Mouse (Mus musculus): ENCODE data around the gene Bmpr1b.

Gene Bmpr1b

DNA sequence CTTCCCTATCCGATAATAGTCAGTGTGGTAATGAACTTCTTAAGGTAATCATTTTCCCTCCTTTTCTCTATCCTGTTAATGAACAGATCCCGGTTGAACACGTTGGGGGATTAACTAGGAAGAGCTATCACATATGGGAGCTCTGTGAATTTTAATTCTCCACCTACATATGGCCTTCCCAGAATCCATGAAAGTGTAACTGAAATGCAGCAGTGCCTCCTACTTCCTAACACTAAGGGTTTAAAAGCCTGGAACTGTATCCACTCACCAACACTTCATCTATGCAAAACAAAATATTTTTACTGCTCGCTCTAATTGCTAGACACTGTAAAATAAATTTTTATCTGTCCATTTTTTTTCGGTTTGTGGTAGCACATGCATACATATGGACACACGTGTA lies 63.0 kb downstream of the Bmpr1b start:
- DNase-seq = no peak

DNA sequence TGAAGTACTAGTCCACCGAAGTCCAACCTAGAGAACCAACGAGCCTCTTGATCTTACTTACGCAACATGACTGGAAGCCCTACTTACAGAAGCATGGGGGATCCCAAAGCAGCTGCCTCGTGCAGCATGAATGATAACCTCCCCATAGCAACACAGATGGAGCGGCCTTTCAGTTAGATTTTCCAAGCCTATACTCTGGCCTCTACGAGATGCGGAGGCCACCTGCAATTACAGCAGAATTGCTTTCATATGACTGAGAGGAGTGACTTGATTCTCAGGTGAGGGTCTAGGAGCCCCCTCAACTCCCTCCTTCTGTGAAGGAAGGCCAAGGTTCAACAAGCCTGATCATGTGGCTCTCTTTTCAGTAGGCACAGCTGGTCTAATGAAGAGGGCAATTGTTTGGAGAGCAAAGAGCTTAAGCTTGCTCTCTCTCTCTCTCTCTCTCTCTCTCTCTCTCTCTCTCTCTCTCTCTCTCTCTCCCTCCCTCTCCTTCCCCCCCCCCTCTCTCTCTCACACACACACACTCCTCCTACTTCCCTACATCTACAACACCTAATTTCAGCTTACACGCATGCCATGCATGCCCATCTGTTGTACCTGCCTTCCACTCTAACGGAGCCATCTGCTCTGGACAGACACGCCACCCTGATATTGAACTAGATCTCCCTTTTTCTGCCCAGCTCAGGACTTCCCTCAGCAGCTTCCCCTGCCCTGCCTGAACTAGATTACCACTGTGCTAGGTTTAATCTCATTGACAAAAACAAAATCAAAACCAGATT lies 65.0 kb downstream of the Bmpr1b start:
- DNase-seq = no peak

DNA sequence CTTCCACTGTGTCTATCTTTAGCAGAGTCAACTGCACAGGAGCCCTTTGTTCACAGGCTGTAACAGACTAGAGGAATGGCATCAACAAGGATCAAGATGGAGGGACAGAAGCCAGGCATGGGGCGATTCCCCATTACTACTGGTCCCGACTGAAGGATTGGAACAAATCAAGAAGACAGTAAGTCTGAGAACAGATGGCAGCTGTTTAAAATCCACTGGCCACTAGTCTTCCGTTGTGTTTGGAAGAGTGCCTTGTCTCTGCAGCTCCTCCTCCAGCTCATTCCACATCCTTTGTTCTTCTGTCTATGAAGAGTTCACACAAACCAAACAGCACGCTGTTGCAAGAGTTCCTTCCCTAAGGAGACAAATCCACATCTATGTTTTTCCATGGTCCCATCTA lies 65.6 kb downstream of the Bmpr1b start:
- no peak for DNase-seq

DNA sequence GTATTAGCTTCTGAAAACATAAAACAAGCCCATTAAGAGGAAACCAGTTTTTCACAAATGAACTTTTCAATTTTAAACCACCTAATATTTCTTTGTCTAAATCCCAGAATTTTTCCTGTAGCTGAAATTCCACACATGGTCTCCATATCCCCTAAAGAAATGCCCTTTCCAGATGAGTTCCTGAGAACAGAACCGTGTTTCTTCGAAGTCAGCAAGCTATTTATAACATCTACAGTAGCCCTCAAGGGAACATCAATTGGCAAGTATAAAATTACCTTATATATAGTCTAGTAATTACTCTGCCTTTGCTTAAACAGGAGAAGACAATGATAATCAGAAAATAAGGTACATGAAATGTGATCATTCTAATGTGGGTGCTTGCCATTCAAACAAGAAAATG lies 70.1 kb downstream of the Bmpr1b start:
- no peak for DNase-seq

DNA sequence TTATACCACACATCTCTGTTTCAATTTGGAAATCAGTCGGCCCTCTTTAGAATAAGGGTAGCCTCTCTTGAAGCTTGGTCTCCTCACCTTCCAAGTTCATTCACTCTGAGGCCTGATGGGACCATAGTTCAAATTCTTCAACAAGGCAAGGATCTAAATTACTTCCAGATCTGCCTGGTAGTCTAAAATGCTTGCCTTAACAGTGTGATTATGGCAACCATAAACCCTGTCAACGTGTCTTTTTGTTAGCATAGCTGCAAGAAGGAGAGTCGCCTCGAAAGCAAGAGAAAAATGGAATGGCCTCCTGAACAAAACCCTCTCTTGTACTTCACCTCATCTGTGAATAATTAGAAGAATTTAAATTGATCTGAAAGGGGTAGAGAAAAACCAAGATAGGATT lies 75.2 kb downstream of the Bmpr1b start:
- no peak for DNase-seq

DNA sequence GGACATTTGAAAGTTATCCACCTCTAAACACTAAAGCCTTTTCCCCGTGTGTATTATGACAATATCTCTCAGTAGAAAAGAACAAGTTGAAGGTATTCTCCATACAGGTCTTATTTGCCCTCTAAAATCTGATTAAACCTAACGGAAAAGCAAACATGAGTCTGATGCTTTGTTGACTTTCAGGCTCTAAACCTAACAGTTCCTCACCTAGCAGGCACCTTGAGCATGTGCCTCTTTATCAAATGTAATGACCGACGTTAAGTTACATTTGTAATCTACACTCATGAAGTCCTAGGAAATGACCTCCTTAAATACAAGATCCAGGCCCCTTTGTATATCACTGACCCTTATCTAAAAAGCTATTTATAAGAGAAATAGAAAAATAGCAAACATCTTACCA lies 79.5 kb downstream of the Bmpr1b start:
- no peak for DNase-seq

DNA sequence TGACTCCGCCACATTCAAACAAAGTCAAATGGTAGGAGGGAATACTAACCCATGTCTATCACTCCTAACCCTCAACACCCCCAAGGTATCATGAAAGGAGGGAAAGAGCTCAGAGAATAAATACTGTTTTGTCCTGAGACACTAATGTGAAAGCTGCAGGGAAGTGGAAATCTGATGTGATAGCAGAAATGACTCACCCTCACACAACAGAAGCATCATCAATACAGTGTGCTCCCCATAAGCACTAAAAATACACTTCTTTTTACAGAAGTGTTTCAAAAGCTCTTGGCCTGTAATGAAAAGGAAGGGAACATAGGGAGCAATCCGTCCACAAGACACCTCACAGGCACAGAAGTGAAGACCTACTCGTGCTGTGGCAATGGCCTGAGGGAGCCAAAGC lies 83.3 kb downstream of the Bmpr1b start:
- no peak for DNase-seq

DNA sequence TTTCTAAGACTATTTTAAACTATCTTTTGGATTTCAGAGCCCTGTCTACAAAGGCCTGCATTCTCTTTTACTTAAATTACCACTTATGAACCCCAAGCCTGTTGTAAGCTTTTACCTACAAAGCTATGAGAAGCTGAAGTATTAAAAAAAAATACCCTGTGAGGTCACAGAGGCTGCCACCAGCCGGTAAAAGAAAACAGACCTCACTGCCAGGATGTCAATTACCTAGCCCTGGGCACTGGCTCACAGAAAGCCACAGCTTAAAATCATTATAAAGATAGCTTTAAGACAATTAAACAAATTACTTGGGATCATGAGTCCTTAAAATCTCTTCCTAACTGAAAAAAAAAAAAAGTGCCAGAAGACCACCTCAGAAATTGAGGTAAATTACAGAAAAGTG lies 85.1 kb downstream of the Bmpr1b start:
- no peak for DNase-seq

DNA sequence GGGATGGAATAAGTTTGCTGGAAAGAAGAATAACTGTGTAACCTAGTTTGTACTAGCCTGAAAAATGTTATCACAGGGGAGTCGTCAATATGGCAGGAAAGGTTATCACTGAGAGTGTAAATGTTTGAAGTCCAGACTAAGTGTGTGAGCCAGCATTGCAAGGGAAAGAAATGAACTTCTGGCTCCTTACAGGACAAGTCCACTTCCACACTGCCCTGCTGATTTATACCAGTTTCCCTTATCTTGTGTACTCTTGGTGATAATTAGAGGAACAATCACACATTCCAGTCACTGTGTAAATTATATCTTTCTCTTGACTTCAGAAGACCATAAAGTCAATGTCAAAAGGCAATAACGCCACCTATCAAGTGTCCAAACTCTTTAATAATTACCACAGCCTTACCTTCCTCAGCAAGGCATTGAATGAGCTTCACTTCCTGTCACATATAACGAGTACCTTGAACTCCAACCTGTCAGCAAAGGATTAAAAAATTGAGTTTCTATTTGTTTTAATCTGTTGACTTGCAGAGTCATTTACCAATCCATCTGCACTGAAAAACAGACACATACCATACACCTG lies 91.4 kb downstream of the Bmpr1b start:
- no peak for DNase-seq

DNA sequence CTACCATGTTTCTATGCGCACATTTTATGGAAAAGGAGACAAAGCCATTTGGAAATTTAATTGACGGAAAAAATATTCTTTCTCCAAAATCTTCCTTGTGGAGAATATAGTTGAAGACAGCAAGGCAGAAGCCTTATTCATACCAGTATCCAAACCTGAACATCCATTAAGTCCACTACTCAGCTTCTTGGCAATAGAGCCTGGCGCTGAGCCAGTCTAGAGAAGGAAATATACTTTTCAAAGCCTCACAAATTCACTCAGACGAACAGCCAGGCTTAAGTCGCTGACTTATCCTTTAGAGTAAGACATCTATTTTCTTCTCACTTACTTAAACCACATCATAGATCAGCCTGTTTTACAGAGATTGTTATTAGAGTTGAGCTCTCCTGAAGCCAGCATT lies 97.6 kb downstream of the Bmpr1b start:
- no peak for DNase-seq

DNA sequence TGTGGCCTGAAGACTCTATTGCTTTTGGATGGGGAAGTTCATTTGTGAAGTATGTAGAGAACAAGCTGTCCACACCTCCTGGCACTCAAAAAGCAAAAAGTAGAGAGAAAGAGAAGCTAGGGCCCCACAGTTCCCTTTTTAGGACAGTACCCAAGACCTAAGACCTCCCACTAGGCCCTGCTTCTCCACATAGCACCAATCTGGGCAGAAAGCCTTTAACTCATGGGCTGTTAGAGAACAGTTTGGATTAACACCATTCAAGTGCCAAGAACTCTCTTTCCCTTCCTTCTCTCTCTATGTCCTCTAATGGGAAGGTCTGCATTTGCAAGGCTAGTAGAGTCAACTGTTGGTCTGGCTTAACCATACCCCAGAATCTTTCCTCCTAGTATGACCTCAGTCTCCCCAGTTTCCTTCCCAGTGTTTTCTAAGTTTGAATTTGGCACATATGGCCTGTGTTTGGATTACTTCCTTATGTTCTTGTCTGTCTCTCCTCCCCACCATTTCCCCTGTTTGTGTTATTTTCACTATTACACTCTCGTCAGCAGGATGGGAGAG lies 102.4 kb downstream of the Bmpr1b start:
- DNase-seq = no peak

DNA sequence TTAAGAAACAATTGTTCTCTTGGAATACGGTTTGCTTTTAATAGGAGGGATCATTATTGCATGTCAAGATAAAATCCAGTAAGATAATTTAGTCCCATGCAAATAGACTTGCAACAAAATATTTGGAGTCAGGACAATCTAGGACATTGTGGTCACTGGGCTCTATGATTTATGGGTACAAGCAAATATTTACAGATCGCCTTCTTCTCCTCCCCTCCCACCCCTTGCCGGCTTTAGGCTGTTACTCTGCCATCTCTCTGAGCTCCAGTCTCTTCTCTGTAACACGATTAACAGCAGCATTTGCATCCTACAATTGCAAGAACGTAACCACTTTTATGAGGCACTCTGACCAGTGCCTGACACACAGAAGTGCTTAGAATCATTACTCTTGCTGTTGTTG lies 104.1 kb downstream of the Bmpr1b start:
- DNase-seq = no peak

DNA sequence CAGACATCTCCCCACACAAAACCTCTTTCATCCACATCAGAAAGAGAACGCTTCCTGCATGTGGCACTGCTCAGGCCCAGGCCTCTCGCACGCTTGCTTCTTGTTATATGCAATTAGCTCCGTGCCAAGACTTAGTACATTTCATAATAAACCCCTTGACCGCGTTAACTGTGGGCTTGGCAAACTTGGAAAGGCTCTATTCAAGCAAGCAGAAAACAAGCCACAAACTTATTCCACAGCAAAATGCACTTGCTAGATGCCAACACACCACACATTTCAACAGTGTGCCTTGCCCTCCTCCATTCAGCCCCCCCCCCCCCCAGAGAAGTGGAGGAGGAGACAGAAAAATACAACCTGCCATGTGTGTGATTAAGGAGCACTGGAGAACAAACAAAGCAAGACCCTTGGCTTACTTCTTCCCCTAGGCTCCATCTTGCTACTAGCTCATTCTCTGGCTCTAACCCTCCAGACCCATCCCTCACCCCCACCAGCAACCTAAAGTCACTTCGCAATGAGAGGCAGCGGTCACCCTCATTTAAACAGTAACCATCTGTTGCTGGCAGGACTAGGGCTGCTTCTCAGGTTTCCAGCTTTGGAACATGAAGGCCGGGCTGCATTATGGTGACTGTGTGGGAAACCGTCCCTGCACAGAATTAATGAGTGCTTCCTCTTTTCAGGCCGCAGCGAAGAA lies 105.5 kb downstream of the Bmpr1b start:
- no peak for DNase-seq

DNA sequence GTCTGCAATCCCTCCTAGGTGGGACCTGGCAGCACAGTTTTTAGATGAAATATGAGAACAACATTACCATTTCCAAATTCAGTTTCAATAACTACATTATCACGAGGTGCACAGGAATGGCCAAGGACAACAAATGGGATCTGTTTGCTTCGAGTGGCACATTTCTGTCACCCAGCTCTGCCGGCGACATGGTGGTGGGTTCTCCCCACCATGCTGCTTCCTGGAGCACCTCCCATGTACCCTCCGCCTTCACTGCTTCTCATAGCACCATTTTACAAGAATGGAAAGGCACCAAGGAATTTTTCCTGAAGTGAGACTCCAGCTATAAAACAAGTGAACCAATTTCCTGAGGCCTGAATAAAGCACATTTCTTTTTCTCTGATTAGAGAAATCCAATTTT lies 108.0 kb downstream of the Bmpr1b start:
- DNase-seq = no peak

DNA sequence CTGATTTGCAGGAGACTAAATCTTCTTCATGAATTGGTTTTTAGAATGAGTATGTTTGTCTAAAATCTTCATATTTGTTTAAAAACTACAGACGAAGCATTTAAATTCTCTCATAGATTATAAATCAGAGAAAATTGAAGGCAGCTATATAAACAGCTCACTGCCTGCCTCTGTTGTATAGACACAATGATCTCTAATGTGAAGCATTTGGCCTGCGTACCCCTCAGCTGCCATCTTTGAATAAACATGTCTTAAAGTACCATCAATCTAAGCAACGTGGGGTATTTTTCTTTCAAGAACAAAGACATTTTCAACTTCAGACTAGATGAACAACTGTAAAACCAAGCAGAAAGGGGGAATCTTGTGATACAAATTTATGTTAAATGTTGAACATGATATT lies 109.3 kb downstream of the Bmpr1b start:
- no peak for DNase-seq

DNA sequence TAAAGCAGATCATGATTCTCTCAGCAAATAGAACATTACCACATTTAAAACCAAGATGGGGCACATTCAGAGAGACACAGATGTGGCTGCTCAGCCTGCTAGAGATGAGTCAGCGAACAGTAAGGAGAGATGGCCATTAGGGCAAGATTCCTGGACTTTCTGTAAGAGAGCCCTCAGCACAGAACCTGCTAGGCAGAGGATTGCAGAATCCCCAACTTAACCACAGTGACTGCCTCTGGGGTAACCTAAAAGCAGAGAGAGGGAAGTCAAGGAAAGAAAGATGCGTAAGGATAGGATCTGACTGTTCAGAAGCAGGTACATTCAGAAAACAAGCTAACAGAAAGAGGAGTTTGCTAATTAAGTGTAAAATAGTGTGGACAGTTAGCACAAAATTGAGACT lies 118.5 kb downstream of the Bmpr1b start:
- DNase-seq = no peak

DNA sequence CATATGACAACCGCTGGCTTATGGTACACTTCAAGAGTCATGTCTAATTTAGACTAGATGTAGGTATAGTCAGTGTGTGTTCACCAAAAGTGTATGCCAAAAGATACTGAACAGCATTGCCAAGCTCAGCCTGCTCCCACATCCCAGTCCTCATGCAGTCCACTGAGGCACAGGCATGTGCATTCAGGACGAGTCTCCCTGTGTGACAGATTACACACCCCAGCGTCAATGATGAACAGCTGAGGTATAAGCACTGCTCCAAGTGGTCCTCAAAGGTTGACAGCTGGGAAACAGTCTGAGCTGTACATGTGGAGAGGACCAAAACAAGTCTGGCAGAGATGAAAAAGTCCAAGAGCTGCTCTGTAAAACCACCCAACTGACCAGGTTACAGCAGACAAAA lies 119.6 kb downstream of the Bmpr1b start:
- DNase-seq = no peak

DNA sequence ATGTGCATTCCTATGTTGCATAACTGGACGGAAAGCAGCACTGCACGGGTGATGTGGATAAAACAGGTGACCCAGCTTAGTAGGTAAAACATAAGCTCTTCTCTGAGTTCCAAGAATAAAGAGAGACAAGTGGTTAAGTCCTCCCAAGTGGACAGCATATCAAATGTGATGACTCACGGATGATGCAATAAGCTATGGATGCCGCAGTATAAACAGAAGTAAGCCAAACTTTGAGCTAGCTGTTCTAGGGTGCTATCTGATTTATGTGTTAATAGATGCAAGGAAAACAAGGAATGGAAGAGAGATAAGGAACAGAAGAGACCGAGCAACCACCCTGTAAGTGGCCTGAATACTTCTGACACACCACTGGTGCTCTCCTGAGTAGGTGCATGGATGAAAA lies 120.1 kb downstream of the Bmpr1b start:
- DNase-seq = no peak

DNA sequence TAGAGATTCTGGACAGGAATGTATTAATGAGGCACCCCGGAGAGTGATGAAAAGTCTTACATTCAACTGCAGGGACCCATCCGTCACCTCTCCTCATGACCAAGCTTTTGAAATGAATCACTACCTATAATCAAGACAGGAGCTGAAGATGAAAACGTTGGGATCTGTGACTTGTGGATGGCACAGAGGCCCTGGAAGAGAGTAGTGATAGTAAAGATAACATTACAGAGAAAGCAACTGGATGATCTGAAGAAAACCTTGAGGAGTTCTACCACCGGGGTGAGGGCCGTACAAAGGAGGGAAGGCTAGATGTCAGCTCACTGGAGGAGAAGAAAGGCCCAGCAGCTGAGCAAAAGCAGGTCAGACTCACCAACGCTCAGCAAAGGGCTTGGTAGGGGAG lies 120.7 kb downstream of the Bmpr1b start:
- DNase-seq = no peak

DNA sequence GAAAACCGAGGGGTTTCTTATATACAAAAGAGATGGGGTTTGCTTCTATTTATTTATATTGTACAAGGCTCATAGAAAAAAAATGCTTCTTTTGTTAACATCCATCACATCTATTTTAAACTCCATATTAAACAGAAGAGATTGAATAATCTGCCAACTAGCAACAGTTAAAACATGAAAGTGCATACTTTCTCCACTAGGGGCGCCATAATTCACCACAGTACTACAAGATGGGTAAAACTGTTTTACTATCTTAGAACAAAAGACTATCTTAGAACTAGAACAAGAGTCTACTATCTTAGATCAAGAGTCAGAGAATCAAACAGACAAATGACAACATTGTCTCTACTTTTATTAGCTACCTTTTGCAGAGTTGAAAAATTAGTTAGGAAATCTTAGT lies 125.8 kb downstream of the Bmpr1b start:
- DNase-seq = no peak

DNA sequence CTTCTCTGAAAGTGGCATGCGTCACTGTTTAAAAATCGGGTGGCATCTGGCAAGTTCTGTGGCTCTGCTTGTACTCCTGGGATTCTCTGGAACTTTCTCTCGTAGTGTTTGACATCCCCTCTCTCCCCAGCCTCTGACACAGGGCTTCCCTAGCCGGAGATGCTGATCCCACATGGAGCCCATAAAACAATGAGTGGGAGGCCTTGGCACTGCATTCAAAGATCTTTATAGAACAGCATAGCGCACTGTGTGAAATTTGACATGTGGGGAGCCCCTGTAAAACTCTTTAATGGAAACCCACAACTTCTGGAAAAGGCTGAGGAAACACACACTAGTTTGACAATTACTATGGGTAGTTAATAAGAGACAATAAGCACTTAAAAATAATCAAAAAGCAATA lies 126.2 kb downstream of the Bmpr1b start:
- no peak for DNase-seq

DNA sequence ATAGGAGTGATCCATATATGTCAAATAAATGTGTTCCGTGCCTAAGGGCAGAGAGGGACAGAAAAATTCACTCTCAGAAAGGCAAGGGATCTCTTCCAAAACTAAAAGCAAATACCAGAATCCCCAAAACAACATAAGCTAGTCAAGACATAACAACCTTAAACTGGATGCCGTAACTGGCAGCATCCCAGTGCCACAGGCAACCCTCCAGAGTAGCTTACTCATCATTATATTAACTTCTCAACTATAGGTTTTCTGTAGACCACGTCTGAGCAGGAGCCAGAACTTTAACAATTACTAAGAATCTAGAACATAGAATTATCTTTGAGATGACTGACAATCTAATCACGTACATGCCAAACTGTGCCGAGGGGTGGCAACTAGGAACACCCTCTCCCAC lies 128.9 kb downstream of the Bmpr1b start:
- no peak for DNase-seq

DNA sequence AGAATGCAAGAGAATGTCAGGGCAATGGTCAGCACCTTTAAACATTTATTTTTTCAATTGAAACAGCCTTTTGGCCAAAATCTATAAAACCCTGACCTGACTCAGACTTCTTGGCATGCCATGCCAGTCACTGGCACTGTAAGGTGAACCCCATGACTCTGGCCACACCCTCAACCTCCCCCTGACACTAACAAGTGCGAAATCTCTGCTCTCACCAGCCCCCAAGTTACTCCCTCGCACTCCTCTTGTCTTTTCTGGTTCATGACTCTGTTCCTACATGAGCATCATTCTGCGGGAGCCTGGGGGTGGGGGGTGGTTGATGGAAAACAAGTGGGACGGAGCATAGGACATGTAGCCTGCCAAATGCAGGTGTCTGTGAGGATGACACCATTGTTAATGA lies 135.1 kb downstream of the Bmpr1b start:
- DNase-seq = no peak

DNA sequence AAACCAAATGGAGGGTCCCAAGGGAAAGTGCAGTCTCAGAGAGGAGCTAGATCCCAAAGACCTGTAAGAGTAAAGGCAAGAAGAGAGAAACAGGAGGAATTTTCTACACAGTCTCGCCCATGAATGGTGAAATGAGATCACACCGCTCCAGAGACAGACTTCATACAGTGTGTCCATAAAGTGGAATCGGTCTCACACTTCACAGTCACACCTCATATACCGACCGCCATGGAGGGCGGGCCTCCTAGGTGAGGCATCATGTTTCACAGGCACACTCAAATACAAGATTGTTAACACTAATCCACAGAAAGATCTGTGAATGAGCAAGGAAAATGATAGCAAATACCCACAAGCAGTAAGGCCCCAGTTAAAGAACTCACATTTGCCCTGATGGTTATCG lies 149.5 kb downstream of the Bmpr1b start:
- no peak for DNase-seq
